Mouse (Mus musculus) adrenal gland, postnatal 4 days (tissue): ENCODE data around the gene Dcaf12l1. TPM values are rescaled to one million over a fixed set of nuclear protein-coding genes. Genes with fewer than 3 reads are reported as not detected.
"Not testable (repeated sequence)": the region's sequence is repeated elsewhere in the genome, so short reads cannot be mapped to it uniquely, and the experiment has no call there.

ENCODE experiments used
- DNase-seq, 2 experiments: peaks; one replicate each; pipeline ENCODE4 v3.0.0; 2021 to 2022; ENCODE audit warnings: low spot score in 2 of 2, mixed read lengths in 2 of 2
- long read RNA-seq, 2 experiments: library from polyadenylated mRNA; stranded (forward); transcript quantifications; one replicate each; pipeline ENCODE4 v2.0.0; 2021
- total RNA-seq, 2 experiments: library from RNA; stranded (reverse); gene quantifications; 2 replicates each; pipeline ENCODE4 v1.2.3; 2021

The Dcaf12l1 gene
- 10 to 100 TPM; 10.7 to 11.5 TPM for total RNA-seq
- long read RNA-seq, experiment 1, transcript Dcaf12l1-201 (2 exons, 3,509 nt) = major isoform, 12 of 19 reads
- long read RNA-seq, experiment 1, transcript Dcaf12l1-202 (2 exons, 3,495 nt) = minor isoform, 6 of 19 reads
- long read RNA-seq, experiment 1, partial matches to known transcripts = 0 of 19 reads
- long read RNA-seq, experiment 1, other reads (novel, unspliced or antisense) = 1 of 19 reads
- long read RNA-seq, experiment 2, transcript Dcaf12l1-201 (2 exons, 3,509 nt) = major isoform, 22 of 34 reads
- long read RNA-seq, experiment 2, transcript Dcaf12l1-202 (2 exons, 3,495 nt) = minor isoform, 12 of 34 reads
- long read RNA-seq, experiment 2, partial matches to known transcripts = 0 of 34 reads
- long read RNA-seq, experiment 2, other reads (novel, unspliced or antisense) = 0 of 34 reads

- DNase-seq = peak; percentile 8 to 31
Measured at GRCm38 (mm10) chrX:44789761-44790411, at the start of gene Dcaf12l1. Gene Dcaf12l1, minus strand, starts transcription at chrX:44790197.

DNA sequence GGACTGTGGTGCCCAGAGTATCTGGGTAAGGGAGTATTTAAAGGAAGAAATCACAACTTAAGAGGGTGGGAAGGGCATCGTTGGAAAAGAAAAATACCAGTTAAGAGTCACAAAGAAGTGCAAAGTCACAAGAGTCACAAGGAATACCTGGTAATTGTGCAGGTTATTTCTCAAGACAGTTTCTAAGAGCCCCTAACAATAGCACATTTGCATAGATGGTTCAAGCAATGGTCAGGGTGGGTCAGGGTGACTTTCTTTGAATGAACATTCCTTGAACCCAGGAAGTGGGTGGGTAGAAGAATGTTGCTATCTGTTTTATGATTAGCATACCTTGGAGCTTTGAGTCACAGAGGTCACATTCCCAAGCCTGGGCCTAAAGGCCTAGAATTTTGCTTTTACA lies 19.4 kb upstream of the Dcaf12l1 start:
- not testable (repeated sequence) for DNase-seq

GRCm38 (mm10) chrX:44789036-44789760 lies 799 bp downstream of the Dcaf12l1 start:
- DNase-seq = no peak
